Mouse (Mus musculus) lung, adult 2 months (tissue): Measurements from ENCODE around the gene Calhm6.

Source experiments
- CTCF ChIP-seq: fragments of 200-500 bp; IDR thresholded peaks from 2 replicates; pipeline ENCODE4 v1.5.1; 2011; ENCODE audit warnings: mild to moderate bottlenecking, low read length, control low read depth; ENCODE audit not compliant: insufficient read depth
- POLR2A ChIP-seq: fragments of 200-500 bp; IDR thresholded peaks from 2 replicates; pipeline ENCODE4 v1.6.1; 2011; ENCODE audit warnings: low read depth, mild to moderate bottlenecking, control low read depth, low read length, borderline replicate concordance; ENCODE audit errors: extremely low read depth

DNA sequence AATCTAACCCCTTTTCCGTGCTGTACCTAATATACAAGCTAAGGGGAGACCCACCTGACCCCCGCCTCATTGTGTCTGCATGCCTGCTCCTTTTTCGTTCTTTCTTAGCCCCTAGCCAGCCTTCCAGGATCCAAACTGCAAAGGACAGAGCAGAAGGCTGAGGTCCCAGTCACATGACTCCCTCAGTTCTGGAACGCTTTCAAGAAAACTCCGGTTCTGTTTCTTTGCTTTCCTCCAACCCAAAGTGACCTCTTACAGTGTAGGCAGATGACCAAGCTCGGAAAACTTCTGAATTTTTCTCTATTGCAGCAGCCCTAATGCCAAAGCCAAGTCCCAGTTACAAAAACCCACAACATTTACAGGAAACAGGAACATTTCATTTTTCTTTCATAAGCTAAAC lies 607 bp upstream of the Calhm6 start:
- no peak for TF ChIP-seq CTCF
- no peak for TF ChIP-seq POLR2A
